In the genomic region with DNA sequence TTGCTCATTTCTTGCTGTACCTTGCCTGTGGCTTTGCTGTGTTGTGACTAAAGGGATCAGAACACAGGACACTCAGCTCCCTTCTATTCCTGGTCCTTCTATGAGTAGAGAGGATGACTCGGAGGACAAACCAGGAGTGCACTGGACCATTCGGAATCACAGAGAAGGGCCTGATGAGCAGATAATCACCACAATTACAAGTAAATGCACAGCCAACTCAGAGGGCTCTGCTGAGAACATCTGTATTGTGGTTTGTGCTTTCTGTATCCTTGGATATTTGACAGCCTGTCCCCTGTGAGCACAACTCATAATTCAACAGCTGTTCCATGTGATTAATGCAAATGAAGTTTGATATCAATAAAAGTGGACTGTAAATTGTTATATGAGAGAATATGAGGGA, we compare ENCODE assay signal across 36 mouse cellular contexts. TPM values are rescaled to one million over a fixed set of nuclear protein-coding genes. Genes with fewer than 3 reads are reported as not detected.
"Had no signal": no experiment of that assay in that cellular context is flagged by ENCODE, and none has a peak within 500 bp of the region (broad histone marks: within the 10 kb centered on the region; RNA-seq: fewer than 3 reads in every experiment).

No protein-coding gene starts in this region.

- H3K9me3 ChIP-seq: limb, embryonic 10.5 days; limb, embryonic 12.5 days; limb, embryonic 13.5 days; limb, embryonic 15.5 days; liver, embryonic 12.5 days; liver, embryonic 13.5 days; liver, embryonic 15.5 days; lung, embryonic 15.5 days; megakaryocyte, embryonic 14.5 days; midbrain, embryonic 12.5 days; midbrain, embryonic 13.5 days; midbrain, embryonic 15.5 days; neural tube, embryonic 12.5 days; neural tube, embryonic 13.5 days had no signal

- DNase-seq: left cerebral cortex, postnatal 4 days; liver; liver, embryonic 13.5 days; liver, postnatal 0 days; lung, adult 18-20 months; lung, adult 2 months; lung, embryonic 14.5 days; lung, postnatal 10 days; lung, postnatal 14 days; lung, postnatal 36 days; lung, postnatal 4 days; midbrain, embryonic 14.5 days had no signal

- H3K4me1 ChIP-seq: limb, embryonic 10.5 days; limb, embryonic 12.5 days; limb, embryonic 13.5 days; limb, embryonic 15.5 days; liver, embryonic 12.5 days; liver, embryonic 13.5 days; liver, embryonic 15.5 days; lung, embryonic 15.5 days; megakaryocyte, embryonic 14.5 days; midbrain, embryonic 12.5 days; midbrain, embryonic 13.5 days; midbrain, embryonic 15.5 days had no signal

- H3K36me3 ChIP-seq: limb, embryonic 10.5 days; limb, embryonic 12.5 days; limb, embryonic 13.5 days; limb, embryonic 15.5 days; liver, embryonic 12.5 days; liver, embryonic 13.5 days; liver, embryonic 15.5 days; lung, embryonic 15.5 days; midbrain, embryonic 12.5 days; midbrain, embryonic 13.5 days; midbrain, embryonic 15.5 days; neural tube, embryonic 12.5 days; neural tube, embryonic 13.5 days had no signal

- H3K27ac ChIP-seq: limb, embryonic 10.5 days; limb, embryonic 12.5 days; limb, embryonic 13.5 days; limb, embryonic 15.5 days; liver, embryonic 12.5 days; liver, embryonic 13.5 days; liver, embryonic 14.5 days; liver, embryonic 15.5 days; lung, embryonic 15.5 days; macrophage; midbrain, embryonic 12.5 days; midbrain, embryonic 13.5 days; midbrain, embryonic 15.5 days; neural tube, embryonic 12.5 days; neural tube, embryonic 13.5 days had no signal

- H3K27me3 ChIP-seq: limb, embryonic 12.5 days; limb, embryonic 13.5 days; limb, embryonic 15.5 days; liver, embryonic 12.5 days; liver, embryonic 13.5 days; liver, embryonic 15.5 days; lung, embryonic 15.5 days; megakaryocyte, embryonic 14.5 days; midbrain, embryonic 12.5 days; midbrain, embryonic 13.5 days; midbrain, embryonic 15.5 days; neural tube, embryonic 12.5 days; neural tube, embryonic 13.5 days had no signal

- H3K4me3 ChIP-seq: limb, embryonic 10.5 days; limb, embryonic 12.5 days; limb, embryonic 13.5 days; limb, embryonic 15.5 days; liver, embryonic 12.5 days; liver, embryonic 13.5 days; liver, embryonic 15.5 days; lung, embryonic 15.5 days; megakaryocyte, embryonic 14.5 days; midbrain, embryonic 12.5 days; midbrain, embryonic 13.5 days; midbrain, embryonic 15.5 days; neural tube, embryonic 12.5 days; neural tube, embryonic 13.5 days had no signal

- H3K4me2 ChIP-seq: limb, embryonic 12.5 days; limb, embryonic 13.5 days; limb, embryonic 15.5 days; liver, embryonic 11.5 days; liver, embryonic 12.5 days; liver, embryonic 13.5 days; liver, embryonic 15.5 days; lung, embryonic 14.5 days; lung, embryonic 15.5 days; midbrain, embryonic 11.5 days; midbrain, embryonic 12.5 days; midbrain, embryonic 13.5 days; midbrain, embryonic 15.5 days; neural tube, embryonic 12.5 days; neural tube, embryonic 13.5 days had no signal

RNA-seq across cellular contexts. Expression of a gene that starts 11.0 kb away (rescaled TPM):
- total RNA-seq: liver, adult 2 months; megakaryocyte progenitor cell, adult 5-6 weeks; megakaryocyte, adult 5-6 weeks; megakaryocyte-erythroid progenitor cell, adult 5-6 weeks; monocyte, adult 5-6 weeks had no signal
- polyA plus RNA-seq: liver, adult 2 months; liver, embryonic 12.5 days; liver, embryonic 13.5 days; liver, embryonic 14.5 days; liver, embryonic 15.5 days; liver, embryonic 16.5 days; liver, postnatal 0 days; lung, postnatal 0 days; macrophage had no signal
